Mouse (Mus musculus) kidney, adult 2 months (tissue): Measurements from ENCODE around the gene Bcl11b.

Experiments used
- CTCF ChIP-seq: fragments of 200-500 bp; conservative IDR thresholded peaks from 2 replicates; pipeline ENCODE4 v1.5.1; 2011; ENCODE audit warnings: low read depth, mild to moderate bottlenecking, control low read depth, low read length, moderate library complexity, mixed read lengths; ENCODE audit not compliant: insufficient read depth, insufficient read length
- POLR2A ChIP-seq: fragments of 200-500 bp; IDR thresholded peaks from one replicate; pipeline ENCODE4 v1.6.1; 2011; ENCODE audit warnings: low read depth, low read length, control low read depth

DNA sequence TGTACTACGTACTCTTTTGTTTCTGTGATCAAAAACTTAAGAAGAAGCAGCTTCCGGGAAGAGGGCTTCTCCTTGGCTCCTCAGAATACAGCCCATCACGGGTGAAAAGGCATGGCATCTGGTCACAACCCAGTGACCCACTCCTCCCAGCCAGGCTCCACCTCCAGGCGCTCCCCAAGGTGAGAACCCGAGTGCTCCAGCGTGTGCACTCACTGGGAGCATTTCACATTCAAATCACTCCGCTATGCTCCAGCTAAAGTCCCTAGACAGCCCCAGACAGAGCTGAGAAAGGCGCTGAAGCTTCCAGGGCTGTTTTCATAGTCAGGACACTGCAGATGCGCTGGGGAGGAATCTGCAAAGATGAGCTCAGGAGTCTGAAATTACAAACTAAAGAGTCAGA is 99.5 kb downstream of the Bcl11b start:
- TF ChIP-seq CTCF (no peak), POLR2A (no peak)
